Mouse (Mus musculus) stomach, postnatal 0 days (tissue): ENCODE results near the gene Slc9c1. TPM values are rescaled to one million over a fixed set of nuclear protein-coding genes. Genes with fewer than 3 reads are reported as not detected.

Experiments
- ATAC-seq: fragments of 200-750 bp; cut with Nextera tagmentation; 2 replicates; pipeline ENCODE4 v1.8.0; 2017; ENCODE audit not compliant: low FRiP score, low TSS enrichment
- DNase-seq: peaks from one replicate; pipeline ENCODE4 v3.0.0-alpha.2; 2016; ENCODE audit warnings: low spot score
- H3K27ac ChIP-seq: fragments of 300-500 bp; sonication (generic); replicated peaks from 2 replicates; pipeline ENCODE4 v1.5.1; 2014; ENCODE audit warnings: mild to moderate bottlenecking, control low read depth
- H3K27me3 ChIP-seq: fragments of 300-500 bp; sonication (generic); 2 replicates; pipeline ENCODE4 v1.6.1; 2014; ENCODE audit warnings: low read length; ENCODE audit not compliant: control insufficient read depth, insufficient read depth
- H3K36me3 ChIP-seq: fragments of 300-500 bp; sonication (generic); 2 replicates; pipeline ENCODE4 v1.6.1; 2014; ENCODE audit warnings: low read length, mixed read lengths; ENCODE audit not compliant: control insufficient read depth, insufficient read depth
- H3K4me1 ChIP-seq: fragments of 300-500 bp; sonication (generic); replicated peaks from 2 replicates; pipeline ENCODE4 v1.6.1; 2014; ENCODE audit warnings: antibody characterized with exemption; ENCODE audit not compliant: control insufficient read depth, insufficient read depth
- H3K4me2 ChIP-seq: fragments of 300-500 bp; sonication (generic); replicated peaks from 2 replicates; pipeline ENCODE4 v1.6.1; 2014; ENCODE audit warnings: low read depth, mild to moderate bottlenecking, control low read depth, moderate library complexity
- H3K4me3 ChIP-seq: fragments of 300-500 bp; sonication (generic); 2 replicates; pipeline ENCODE4 v1.5.1; 2014; ENCODE audit warnings: low read depth, low read length, control low read depth
- H3K9ac ChIP-seq: fragments of 300-500 bp; sonication (generic); 2 replicates; pipeline ENCODE4 v1.6.1; 2014; ENCODE audit warnings: mild to moderate bottlenecking, low read length, control low read depth, mixed read lengths
- H3K9me3 ChIP-seq: fragments of 300-500 bp; sonication (generic); 2 replicates; pipeline ENCODE4 v1.6.1; 2016; ENCODE audit warnings: low read length; ENCODE audit not compliant: control insufficient read depth
- CTCF ChIP-seq: IDR thresholded peaks from 2 replicates; pipeline ENCODE4 v1.5.1; 2016; ENCODE audit warnings: antibody characterized with exemption, low read depth, mild to moderate bottlenecking, moderate library complexity
- EP300 ChIP-seq: optimal IDR thresholded peaks from 2 replicates; pipeline ENCODE3; 2016; ENCODE audit warnings: antibody characterized with exemption
- WGBS: fragments of 180-500 bp; shearing (Covaris S2); extraction: QIAGEN DNeasy Blood & Tissue Kit; methylation state at CpG from one replicate; pipeline ENCODE4 v1.1.7; 2014; 5-methylcytosine and 5-hydroxymethylcytosine counted together
- polyA plus RNA-seq: library from polyadenylated mRNA; unstranded; fragments of >200 nt; fragmentation: Nextera tagmentation; extraction: Ambion mirVana; gene quantifications from 2 replicates; pipeline ENCODE4 v1.2.1, GENCODE M21; 2015

The Slc9c1 gene
- polyA plus RNA-seq, 1 experiment from 2014 or later: not detected

GRCm38 (mm10) chr16:45654465-45654864 is 119.4 kb downstream of the Slc9c1 start:
- ATAC-seq: no peak
- no peak for DNase-seq
- Histone ChIP-seq H3K9ac (no peak overlapping the region), H3K27me3 (no peaks in the 10 kb centered on the region), H3K36me3 (no peaks in the 10 kb centered on the region), H3K4me2 (peak overlapping the region; percentile 60), H3K9me3 (no peaks in the 10 kb centered on the region), H3K4me3 (peak overlapping the region; percentile 43; the same call in 1 of the 2 replicates), H3K27ac (peak overlapping the region; percentile 91), H3K4me1 (no peaks in the 10 kb centered on the region)
- WGBS: 46% methylated on average over 9 of the region's 9 CpGs
- TF ChIP-seq EP300 (no peak), CTCF (no peak)

Other genes with a start within 250 kb of the Slc9c1 start
- 84.1 and 87.8 TPM in 2 replicates for gene Cd200, start 126.3 kb upstream of the Slc9c1 start, polyA plus RNA-seq
- 0.27 and 0.34 TPM in 2 replicates for gene Gm609, start 42.3 kb upstream of the Slc9c1 start, polyA plus RNA-seq
- gene Gm17783, start 3.3 kb upstream of the Slc9c1 start, polyA plus RNA-seq: 0.11 TPM in 1 of 2 replicates, not detected in the other
- gene Gcsam, start 75.1 kb downstream of the Slc9c1 start, polyA plus RNA-seq: 0.11 and 0.12 TPM in 2 replicates
- 10.2 and 10.6 TPM in 2 replicates for gene BC016579, start 118.8 kb downstream of the Slc9c1 start, polyA plus RNA-seq
- gene Tmprss7, start 158.3 kb downstream of the Slc9c1 start, polyA plus RNA-seq: 0.13 and 0.21 TPM in 2 replicates
- 11.1 and 11.2 TPM in 2 replicates for gene Tagln3, start 189.3 kb downstream of the Slc9c1 start, polyA plus RNA-seq
- 19.8 and 21.6 TPM in 2 replicates for gene Abhd10, start 207.6 kb downstream of the Slc9c1 start, polyA plus RNA-seq